Mouse (Mus musculus) stomach, postnatal 0 days (tissue): ENCODE results near the gene 4921517D22Rik. TPM values are rescaled to one million over a fixed set of nuclear protein-coding genes. Genes with fewer than 3 reads are reported as not detected.
A peak's percentile ranks its signal among the peaks of the same experiment; 100 is the strongest.

ENCODE experiments used
- ATAC-seq: fragments of 200-750 bp; cut with Nextera tagmentation; 2 replicates; pipeline ENCODE4 v1.8.0; 2017; ENCODE audit not compliant: low FRiP score, low TSS enrichment
- DNase-seq: peaks from one replicate; pipeline ENCODE4 v3.0.0-alpha.2; 2016; ENCODE audit warnings: low spot score
- H3K27ac ChIP-seq: fragments of 300-500 bp; sonication (generic); replicated peaks from 2 replicates; pipeline ENCODE4 v1.5.1; 2014; ENCODE audit warnings: mild to moderate bottlenecking, control low read depth
- H3K27me3 ChIP-seq: fragments of 300-500 bp; sonication (generic); 2 replicates; pipeline ENCODE4 v1.6.1; 2014; ENCODE audit warnings: low read length; ENCODE audit not compliant: control insufficient read depth, insufficient read depth
- H3K36me3 ChIP-seq: fragments of 300-500 bp; sonication (generic); 2 replicates; pipeline ENCODE4 v1.6.1; 2014; ENCODE audit warnings: low read length, mixed read lengths; ENCODE audit not compliant: control insufficient read depth, insufficient read depth
- H3K4me1 ChIP-seq: fragments of 300-500 bp; sonication (generic); replicated peaks from 2 replicates; pipeline ENCODE4 v1.6.1; 2014; ENCODE audit warnings: antibody characterized with exemption; ENCODE audit not compliant: control insufficient read depth, insufficient read depth
- H3K4me2 ChIP-seq: fragments of 300-500 bp; sonication (generic); replicated peaks from 2 replicates; pipeline ENCODE4 v1.6.1; 2014; ENCODE audit warnings: low read depth, mild to moderate bottlenecking, control low read depth, moderate library complexity
- H3K4me3 ChIP-seq: fragments of 300-500 bp; sonication (generic); 2 replicates; pipeline ENCODE4 v1.5.1; 2014; ENCODE audit warnings: low read depth, low read length, control low read depth
- H3K9ac ChIP-seq: fragments of 300-500 bp; sonication (generic); 2 replicates; pipeline ENCODE4 v1.6.1; 2014; ENCODE audit warnings: mild to moderate bottlenecking, low read length, control low read depth, mixed read lengths
- H3K9me3 ChIP-seq: fragments of 300-500 bp; sonication (generic); 2 replicates; pipeline ENCODE4 v1.6.1; 2016; ENCODE audit warnings: low read length; ENCODE audit not compliant: control insufficient read depth
- CTCF ChIP-seq: IDR thresholded peaks from 2 replicates; pipeline ENCODE4 v1.5.1; 2016; ENCODE audit warnings: antibody characterized with exemption, low read depth, mild to moderate bottlenecking, moderate library complexity
- EP300 ChIP-seq: optimal IDR thresholded peaks from 2 replicates; pipeline ENCODE3; 2016; ENCODE audit warnings: antibody characterized with exemption
- WGBS: fragments of 180-500 bp; shearing (Covaris S2); extraction: QIAGEN DNeasy Blood & Tissue Kit; methylation state at CpG from one replicate; pipeline ENCODE4 v1.1.7; 2014; 5-methylcytosine and 5-hydroxymethylcytosine counted together
- polyA plus RNA-seq: library from polyadenylated mRNA; unstranded; fragments of >200 nt; fragmentation: Nextera tagmentation; extraction: Ambion mirVana; gene quantifications from 2 replicates; pipeline ENCODE4 v1.2.1, GENCODE M21; 2015

Gene 4921517D22Rik
- polyA plus RNA-seq, 1 experiment from 2014 or later = not detected

- under 1% methylated on average over 41 of the region's 61 CpGs for WGBS
- Histone ChIP-seq H3K36me3 (no peaks in the 10 kb centered on the region), H3K9ac (peak within 1 kb of the TSS; percentile 79), H3K27ac (peak within 1 kb of the TSS; percentile 56), H3K9me3 (no peaks in the 10 kb centered on the region), H3K4me3 (peak within 1 kb of the TSS; percentile 74), H3K4me1 (no peaks in the 10 kb centered on the region), H3K27me3 (no peaks in the 10 kb centered on the region), H3K4me2 (peak within 1 kb of the TSS; percentile 82)
- DNase-seq = peak; percentile 77
- ATAC-seq = peak; percentile 82
- TF ChIP-seq EP300 (no peak), CTCF (peak; percentile 14)
Measured at GRCm38 (mm10) chr13:59675151-59676011, 18.5 kb downstream of the 4921517D22Rik start, which contains the start of gene Golm1. TSS of gene Golm1 (minus strand) at chr13:59675811.

GRCm38 (mm10) chr13:59674761-59675150, 19.2 kb downstream of the 4921517D22Rik start:
- Histone ChIP-seq H3K27ac (no peak overlapping the region), H3K27me3 (no peaks in the 10 kb centered on the region), H3K36me3 (no peaks in the 10 kb centered on the region), H3K4me2 (peak overlapping the region; percentile 82), H3K4me3 (peak overlapping the region; percentile 74), H3K9ac (peak overlapping the region; percentile 79), H3K9me3 (no peaks in the 10 kb centered on the region), H3K4me1 (no peaks in the 10 kb centered on the region)
- ATAC-seq (no peak), DNase-seq (no peak)
- WGBS = 3% methylated on average over 13 of the region's 13 CpGs
- TF ChIP-seq CTCF (no peak), EP300 (no peak)

- 28% methylated on average over 3 of the region's 3 CpGs for WGBS
- Histone ChIP-seq H3K4me2 (peak overlapping the region; percentile 82), H3K4me1 (no peaks in the 10 kb centered on the region), H3K36me3 (no peaks in the 10 kb centered on the region), H3K27ac (no peak overlapping the region), H3K27me3 (no peaks in the 10 kb centered on the region), H3K9ac (0 out of 2 replicates have a peak overlapping the region, but pooled peaks have one; percentile 8), H3K9me3 (no peaks in the 10 kb centered on the region), H3K4me3 (peak overlapping the region; percentile 74; the same call in 1 of the 2 replicates)
- no peak for TF ChIP-seq EP300
- TF ChIP-seq CTCF = no peak
- ATAC-seq (no peak), DNase-seq (peak; percentile 44)
Measured at GRCm38 (mm10) chr13:59674215-59674614, 19.7 kb downstream of the 4921517D22Rik start.

GRCm38 (mm10) chr13:59673597-59673996, 20.3 kb downstream of the 4921517D22Rik start:
- no peak overlapping the region for H3K27ac ChIP-seq
- no peak for TF ChIP-seq EP300
- peak overlapping the region; percentile 18; the same call in 1 of the 2 replicates for H3K4me3 ChIP-seq
- DNase-seq (no peak), ATAC-seq (no peak)
- peak overlapping the region; percentile 39 for H3K4me2 ChIP-seq
- H3K9ac ChIP-seq = no peak overlapping the region
- H3K27me3 ChIP-seq = no peaks in the 10 kb centered on the region
- H3K4me1 ChIP-seq = no peaks in the 10 kb centered on the region
- WGBS = 52% methylated on average over 7 of the region's 7 CpGs
- H3K36me3 ChIP-seq = no peaks in the 10 kb centered on the region
- no peaks in the 10 kb centered on the region for H3K9me3 ChIP-seq

- no peaks in the 10 kb centered on the region for H3K9me3 ChIP-seq
- no peak for DNase-seq
Measured at GRCm38 (mm10) chr13:59672248-59672647, 21.7 kb downstream of the 4921517D22Rik start.

GRCm38 (mm10) chr13:59671521-59671920, 22.4 kb downstream of the 4921517D22Rik start:
- Histone ChIP-seq H3K36me3 (no peaks in the 10 kb centered on the region), H3K4me3 (no peak overlapping the region), H3K9me3 (no peaks in the 10 kb centered on the region), H3K27me3 (no peaks in the 10 kb centered on the region), H3K9ac (no peak overlapping the region), H3K27ac (no peak overlapping the region), H3K4me2 (no peak overlapping the region), H3K4me1 (no peaks in the 10 kb centered on the region)
- TF ChIP-seq EP300 (no peak), CTCF (no peak)
- DNase-seq (no peak), ATAC-seq (no peak)
- WGBS = 66% methylated on average over 2 of the region's 2 CpGs

More at GRCm38 (mm10) chr13:59672248-59672647, 21.7 kb downstream of the 4921517D22Rik start:
- Histone ChIP-seq H3K27ac (no peak overlapping the region), H3K4me2 (no peak overlapping the region), H3K4me1 (no peaks in the 10 kb centered on the region), H3K4me3 (no peak overlapping the region), H3K27me3 (no peaks in the 10 kb centered on the region), H3K36me3 (no peaks in the 10 kb centered on the region), H3K9ac (no peak overlapping the region)
- 73% methylated on average over 6 of the region's 6 CpGs for WGBS
- no peak for ATAC-seq
- no peak for TF ChIP-seq CTCF
- TF ChIP-seq EP300 = no peak
